Mouse (Mus musculus): ENCODE measurements around the gene Nid2. TPM values are rescaled to one million over a fixed set of nuclear protein-coding genes. Genes with fewer than 3 reads are reported as not detected.

Nid2 gene
- polyA plus RNA-seq, 1 experiment from 2014 or later = 8.4 TPM

DNA sequence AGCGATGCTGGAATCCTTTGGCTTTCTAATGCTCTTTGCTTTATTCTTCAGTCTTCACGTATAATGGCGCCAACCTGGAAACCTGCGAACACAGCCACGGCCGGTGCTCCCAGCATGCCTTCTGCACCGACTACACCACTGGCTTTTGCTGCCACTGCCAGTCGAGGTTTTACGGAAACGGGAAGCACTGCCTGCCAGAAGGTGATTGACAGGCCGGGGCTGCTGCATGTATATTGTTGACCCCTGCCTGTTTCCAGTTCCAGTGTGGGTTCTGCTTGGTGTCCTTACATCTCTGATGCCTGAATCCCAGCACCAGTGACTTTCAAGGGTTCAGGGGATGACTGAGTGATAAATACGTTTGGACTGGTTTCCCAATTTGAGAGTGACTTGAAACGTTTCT is 26.9 kb downstream of the Nid2 start:
- no peak for DNase-seq (ENCODE audit: low spot score)

DNA sequence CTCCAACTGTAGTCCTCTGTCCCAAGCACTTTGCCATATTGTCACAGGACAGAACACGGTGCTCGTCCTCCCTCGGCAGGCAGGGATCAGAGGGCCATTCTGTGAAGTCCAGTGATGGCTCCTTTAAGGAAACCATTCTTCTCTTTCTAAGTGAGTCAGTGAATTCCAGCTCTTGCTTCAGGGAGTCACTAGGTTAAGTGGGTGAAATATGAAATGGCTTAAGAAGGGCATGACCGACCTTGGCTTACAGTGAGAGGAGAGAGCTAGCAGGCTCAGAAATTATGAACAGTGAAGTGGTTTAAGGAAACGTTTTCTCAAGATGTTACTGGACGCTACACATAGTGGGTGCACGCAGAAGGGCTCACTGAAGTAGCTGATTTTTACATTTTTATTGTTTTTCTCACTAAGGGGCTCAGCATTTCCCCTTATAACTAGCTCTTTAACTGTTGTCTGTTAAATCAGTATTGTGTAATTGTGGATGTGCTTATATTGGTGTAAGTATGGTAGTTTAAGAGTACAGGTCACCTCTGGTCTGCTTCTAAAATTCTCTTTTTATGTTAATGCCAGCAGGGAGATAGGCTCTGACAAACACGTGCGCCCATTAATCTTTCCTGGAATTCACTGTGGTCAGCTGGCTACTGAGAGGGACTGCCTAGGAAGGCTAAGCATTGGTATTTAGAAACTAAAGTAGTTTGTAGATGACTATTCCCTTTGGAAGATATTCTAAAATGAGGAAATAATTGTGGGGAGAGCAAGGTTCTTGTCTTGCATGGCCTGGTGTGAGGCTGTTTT is 34.9 kb downstream of the Nid2 start:
- no peak for DNase-seq (ENCODE audit: low spot score)

DNA sequence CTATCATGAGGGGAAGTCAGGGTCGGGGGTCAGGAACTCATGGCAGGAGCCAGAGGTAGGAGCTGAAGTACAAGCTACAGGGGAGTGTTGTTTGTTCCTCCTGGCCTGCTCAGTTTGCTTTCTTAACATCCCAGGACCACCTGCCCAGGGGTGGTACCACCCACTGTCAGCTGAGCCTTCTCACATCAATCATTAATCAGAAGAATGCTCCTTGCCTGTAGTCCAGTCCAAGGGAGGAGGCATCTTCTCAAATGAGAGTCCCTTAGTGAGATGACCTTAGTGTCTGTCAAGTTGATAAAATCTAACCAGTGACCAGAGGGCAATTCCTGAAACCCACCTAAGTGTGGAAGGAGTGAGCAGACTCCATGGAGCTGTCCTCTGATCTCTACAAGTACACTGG is 37.4 kb downstream of the Nid2 start:
- DNase-seq (ENCODE audit: low spot score) = no peak

DNA sequence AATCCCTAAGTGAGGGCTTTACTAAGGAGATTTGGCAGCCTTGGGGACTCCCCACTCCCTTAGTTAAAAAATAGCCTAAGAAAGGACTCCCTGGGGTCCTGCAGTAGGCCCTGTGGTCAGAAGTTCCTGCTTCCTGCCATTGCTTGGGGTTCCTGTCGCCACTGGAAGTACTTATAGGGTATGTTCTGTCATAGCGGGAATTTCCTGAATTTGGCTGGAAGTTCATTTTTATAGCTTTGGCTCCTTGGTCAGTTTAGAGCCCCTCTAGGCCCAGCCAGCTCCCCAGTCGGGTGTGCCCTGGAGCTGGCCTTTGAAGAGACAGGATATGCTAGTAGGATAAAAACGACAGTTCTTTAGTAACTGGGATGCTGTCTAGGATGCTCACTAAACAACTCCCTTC is 43.8 kb downstream of the Nid2 start:
- no peak for DNase-seq (ENCODE audit: low spot score)

DNA sequence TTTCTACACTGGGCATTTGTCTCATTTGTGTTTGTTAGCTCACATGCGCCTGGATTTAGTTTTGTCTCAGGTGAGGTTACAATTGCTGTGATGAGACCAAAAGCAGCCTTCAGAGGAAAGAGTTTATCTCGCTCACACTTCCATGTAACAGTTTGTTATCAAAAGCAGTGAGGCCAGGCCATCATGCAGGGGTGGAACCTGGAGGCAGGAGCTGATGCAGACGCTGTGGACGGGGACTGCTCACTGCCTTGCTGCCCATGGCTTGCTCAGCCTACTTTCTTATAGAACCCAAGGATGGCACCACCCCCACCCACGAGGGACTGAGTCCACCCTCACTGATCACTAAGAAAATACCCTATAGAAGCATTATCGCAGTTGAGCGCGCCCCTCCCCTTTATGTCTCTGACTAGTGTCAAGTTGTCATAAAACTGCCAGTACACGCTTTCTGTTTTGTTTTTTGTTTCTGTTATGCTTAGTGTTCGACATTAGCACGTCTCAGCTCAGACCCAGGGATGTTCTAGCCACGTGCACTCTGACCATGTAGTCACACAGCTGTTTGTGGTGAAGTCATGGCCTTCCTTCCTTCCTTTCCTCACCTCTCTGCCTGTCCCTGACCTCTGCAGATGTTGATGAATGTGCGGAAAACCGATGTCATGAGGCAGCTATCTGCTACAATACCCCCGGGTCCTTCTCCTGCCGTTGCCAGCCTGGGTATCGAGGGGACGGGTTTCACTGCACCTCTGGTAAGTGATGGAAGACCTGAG is 45.7 kb downstream of the Nid2 start:
- DNase-seq (ENCODE audit: low spot score) = peak; percentile 9

DNA sequence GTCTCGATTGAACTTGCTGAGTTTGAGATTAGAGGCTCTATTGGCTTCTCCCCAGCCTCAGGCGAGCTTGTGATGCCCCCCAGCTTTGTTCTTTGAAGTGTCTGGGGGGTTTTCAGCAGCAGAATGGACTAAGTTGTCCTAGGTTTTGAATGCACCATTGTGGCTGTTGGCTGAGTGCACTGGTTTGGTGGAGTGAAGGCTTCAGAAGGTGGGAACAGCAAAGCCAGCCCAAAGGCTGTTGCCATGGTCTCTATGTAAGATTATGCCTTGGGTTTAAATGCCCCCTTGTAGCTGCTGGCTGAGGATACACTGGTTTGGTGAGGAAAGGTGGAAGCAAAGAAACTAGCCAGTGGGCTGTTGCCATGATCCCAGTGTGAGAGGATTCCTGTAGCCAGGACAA is 49.4 kb downstream of the Nid2 start:
- no peak for DNase-seq (ENCODE audit: low spot score)

DNA sequence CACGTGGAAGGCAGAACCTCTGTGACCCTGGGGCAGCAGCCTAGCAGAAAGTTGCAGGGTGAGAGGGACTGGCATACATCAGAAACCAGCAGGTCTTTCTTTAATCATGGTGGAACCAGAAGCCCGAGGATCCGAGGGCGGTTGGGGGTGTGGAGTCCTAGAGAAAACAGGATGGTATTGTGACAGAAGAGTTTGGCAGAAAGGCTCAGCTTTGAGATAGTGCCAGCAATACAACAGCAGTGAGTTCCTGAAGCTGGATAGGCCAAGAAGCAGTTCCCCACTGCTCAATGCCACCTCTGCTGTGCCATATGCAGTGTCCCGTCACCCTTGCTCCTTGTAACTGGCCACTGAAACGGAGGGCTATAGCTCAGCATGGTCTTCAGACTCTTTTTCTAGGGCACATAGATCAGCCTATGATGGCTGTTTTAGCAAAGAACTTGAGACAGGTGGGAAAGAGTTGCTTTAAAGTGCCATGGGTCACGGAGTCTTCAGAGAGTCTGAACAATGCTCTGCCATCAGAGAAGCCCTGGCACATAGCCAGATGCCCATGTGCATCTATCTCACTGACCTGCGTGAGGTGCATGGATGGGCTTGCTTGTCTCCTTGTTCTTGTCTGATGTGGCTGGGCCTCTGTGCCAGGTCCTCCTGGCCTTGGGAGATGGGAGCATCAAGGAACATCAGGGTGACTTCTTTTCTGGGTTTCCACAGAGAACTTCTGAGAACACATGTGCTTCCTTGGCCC is 50.6 kb downstream of the Nid2 start:
- DNase-seq (ENCODE audit: low spot score) = no peak

DNA sequence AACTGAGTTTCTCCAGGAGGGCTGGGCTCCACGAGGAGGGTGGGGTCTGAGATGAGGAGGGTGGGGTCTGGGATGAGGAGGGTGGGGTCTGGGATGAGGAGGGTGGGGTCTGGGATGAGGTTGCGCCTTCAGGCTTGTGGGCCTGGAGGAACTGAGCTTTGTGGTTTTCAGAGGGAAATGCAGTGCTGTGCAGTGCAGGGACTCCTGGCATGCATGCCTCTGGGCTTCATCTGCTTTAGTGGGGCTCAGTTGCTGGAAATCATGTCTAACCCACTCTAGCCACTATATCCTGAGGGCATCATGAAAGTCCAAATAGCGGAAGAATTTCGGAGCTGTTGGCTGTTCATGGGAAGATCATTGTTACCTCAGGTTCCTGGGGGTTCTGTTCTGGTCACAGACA is 52.2 kb downstream of the Nid2 start:
- DNase-seq (ENCODE audit: low spot score) = no peak

DNA sequence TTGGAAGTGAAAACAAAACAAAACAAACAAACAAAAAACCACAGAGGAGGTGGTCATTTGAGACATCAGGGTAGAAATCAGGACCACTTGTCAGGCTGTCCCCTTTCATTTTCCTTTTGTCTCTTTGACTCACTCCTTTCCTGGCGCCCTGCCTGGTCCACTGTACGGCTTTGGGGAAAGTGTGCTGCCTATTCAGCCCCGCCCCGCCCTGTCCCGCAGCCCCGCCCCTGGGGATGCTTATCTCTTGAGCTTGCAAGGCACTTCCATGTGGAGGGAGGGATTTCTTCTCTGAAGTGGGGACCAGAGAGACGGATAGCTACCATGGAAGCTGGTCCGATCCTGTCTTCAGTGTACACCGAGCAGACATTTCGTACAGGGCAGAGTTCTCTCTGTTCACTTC is 52.6 kb downstream of the Nid2 start:
- DNase-seq (ENCODE audit: low spot score) = no peak

DNA sequence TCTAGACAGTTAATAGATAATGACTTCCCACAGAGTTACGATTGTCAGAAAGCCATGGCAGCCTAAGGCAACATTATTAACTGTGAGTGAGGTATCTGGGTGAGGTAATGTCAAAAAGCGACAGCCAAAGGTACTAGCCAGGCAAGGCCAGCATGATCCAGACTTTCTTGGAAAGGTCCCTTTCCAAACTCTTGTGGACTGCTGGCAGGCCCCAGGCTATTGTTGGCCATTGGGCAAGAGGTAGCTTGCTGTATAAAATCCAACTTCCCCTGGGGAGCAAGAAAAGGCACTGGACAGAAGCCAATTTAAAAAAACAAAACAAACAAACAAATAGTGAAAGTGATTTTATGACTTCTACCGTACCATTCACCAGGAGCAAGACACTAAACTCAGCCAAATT is 56.3 kb downstream of the Nid2 start:
- no peak for DNase-seq (ENCODE audit: low spot score)

DNA sequence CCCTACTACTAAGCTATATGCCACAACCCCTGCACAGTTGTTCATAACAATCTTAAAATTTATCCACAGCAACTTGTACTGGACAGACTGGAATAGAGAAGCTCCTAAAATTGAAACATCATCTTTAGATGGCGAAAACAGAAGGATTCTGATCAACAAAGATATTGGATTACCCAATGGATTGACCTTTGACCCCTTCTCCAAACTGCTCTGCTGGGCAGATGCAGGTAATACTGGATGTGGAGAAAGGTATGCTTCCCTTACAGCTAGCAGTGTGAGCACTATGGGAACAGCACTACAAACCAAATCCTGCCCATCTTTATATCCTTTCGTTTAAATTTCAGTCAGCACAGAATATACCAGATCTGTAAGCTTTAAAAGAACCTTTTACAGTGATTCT is 56.8 kb downstream of the Nid2 start:
- no peak for DNase-seq (ENCODE audit: low spot score)

DNA sequence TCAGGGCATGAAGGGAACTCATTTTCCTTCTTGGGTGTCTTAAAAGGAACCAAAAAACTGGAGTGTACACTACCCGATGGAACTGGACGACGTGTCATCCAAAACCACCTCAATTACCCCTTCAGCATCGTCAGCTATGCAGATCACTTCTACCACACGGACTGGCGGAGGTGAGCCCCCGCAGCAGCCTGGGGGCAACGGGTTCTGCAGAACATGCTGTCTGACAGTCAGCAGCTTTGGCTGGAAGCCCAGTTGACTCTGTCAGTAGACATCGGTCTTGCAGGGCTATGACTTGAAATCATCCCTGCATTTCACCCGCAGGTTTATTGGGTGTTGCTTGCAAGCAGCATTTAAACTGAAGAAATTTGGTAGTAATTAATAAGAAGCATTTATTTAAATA is 58.9 kb downstream of the Nid2 start:
- DNase-seq (ENCODE audit: low spot score) = no peak

DNA sequence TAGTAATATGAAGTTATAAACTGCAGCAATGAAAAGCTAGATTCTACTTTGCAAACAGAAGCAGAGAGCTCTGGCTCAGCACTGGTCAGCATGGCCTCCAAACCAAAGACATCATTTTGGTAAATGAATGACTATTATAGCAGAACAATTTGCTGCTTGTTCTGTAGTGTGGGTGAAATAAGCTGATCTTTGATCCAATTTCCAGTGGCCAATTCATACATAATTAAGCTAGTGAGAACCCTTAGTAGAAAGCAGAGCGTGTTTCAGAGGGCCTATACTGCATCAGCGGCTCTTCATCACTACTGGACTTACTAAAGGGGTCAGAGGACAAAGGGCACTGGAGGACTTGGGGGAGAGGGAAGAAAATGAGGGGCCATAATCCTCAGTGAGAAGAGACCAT is 62.0 kb downstream of the Nid2 start:
- no peak for DNase-seq (ENCODE audit: low spot score)

DNA sequence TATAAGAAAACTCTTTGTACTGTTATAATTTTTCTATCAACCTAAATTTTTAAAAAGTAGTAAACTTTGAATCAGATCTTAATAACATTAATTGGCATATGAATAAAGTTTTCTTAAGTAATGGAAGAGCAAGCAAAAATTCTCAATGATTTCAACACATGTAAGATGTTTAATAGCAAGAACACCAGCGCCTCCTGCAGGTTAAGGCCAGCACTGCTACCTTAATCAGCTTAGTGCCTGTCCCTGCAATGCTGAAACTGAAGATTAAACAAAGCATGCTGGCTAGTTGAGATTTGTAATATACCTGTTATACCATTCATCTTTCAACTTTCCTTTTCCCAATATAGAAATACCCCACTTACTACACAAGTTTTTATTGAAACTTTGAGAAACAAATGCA is 66.9 kb downstream of the Nid2 start:
- DNase-seq (ENCODE audit: low spot score) = peak; percentile 77

DNA sequence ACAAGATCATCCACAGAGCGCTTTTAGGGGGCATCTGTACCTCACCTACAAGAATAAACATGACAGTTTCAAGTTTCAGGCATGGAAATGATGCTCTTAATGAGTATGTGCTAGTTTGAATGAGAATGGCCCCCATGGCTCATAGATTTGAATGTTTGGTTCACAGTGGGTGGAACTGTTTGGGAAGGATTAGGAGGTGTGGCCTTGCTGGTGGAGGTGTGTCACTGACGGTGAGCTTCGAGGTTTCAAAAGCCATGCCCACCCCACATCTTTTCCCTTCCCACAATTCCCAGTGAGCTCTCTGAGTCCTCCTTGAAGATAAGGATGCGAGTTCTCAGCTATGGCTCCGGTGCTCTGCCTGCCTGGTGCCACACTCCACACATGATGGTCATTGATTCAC is 70.6 kb downstream of the Nid2 start:
- DNase-seq (ENCODE audit: low spot score) = no peak

DNA sequence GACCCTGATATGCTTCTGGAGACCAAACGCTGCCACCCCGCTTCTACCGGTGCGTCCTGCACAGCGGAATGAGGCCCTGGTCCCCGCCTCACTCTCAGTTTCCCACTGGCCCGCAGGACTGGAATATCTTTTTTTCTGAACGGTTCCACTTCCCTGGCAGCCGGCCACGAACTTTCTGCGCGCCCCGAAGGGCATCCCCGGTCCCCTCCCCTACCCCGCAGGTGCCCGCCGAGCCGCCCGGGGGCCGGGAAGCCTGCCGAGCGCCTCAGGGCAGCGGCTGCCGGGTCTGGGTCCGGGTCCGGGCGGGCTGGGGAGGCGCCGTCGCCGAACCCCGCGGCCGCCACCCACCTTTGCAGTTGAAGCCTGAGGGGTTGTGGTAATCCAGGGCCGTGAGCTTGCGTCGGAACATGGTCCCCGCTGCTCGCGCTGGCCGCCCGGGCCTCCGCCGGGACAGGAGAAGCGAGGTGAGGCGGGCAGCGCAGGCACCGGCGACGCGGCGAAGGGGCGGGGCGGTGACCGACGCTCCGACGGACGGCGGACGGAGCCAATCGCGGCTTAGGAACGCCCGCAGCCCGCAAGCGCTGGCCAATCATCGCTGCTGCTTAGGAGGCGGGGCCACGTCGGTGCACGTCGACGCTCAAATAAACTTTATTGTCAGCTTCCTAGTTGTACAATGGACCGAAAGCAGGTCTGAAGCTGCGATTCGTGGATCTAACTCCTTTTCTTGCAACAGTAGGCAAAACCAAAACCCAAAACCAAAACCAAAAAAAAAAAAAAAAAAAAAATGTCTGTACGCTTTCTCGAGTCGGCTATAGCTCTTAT is 72.5 kb downstream of the Nid2 start, which contains the start of gene Rtraf:
Gene Rtraf (minus strand): TSS at position 504 of the 822 bp plus-strand sequence.
- DNase-seq (ENCODE audit: low spot score) = peak; percentile 96

DNA sequence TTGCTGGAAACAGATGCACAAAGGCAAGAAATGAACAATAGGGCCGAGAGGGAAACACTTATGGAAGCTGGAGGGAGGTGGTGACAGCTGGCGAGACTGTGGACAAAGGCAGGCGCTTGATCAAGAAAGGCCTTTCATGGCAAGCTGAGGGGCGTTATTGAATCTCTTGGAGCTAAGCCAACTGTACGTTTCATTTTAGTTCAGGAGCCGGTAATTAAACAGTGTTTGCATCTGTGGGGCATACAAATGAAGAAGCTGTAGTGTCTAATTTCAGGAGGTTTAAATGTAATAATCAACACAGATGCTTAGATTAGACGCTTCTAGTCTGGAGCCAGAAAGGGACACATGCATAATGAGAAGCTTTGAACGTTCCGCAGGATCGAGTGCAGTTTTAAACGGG is 74.4 kb downstream of the Nid2 start:
- no peak for DNase-seq (ENCODE audit: low spot score)

DNA sequence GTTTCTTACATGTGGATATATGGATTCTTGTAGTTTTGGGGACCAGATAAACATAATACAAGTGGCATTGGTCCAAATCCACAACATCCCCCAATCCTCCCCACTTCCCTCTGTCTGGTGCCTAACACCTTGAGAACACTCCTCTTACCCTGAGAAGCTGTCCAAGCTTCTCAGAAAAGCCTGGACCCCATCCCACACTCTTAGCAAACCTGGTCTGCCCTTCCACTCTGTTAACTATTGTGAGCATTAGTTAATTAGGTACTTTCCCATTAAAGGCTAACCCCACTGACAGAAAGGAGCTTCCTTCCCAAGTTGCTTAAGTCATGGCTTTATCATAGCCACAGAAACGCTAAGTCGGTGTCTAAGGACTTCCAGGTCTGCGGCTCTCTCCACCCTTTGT is 85.2 kb downstream of the Nid2 start:
- no peak for DNase-seq (ENCODE audit: low spot score)

DNA sequence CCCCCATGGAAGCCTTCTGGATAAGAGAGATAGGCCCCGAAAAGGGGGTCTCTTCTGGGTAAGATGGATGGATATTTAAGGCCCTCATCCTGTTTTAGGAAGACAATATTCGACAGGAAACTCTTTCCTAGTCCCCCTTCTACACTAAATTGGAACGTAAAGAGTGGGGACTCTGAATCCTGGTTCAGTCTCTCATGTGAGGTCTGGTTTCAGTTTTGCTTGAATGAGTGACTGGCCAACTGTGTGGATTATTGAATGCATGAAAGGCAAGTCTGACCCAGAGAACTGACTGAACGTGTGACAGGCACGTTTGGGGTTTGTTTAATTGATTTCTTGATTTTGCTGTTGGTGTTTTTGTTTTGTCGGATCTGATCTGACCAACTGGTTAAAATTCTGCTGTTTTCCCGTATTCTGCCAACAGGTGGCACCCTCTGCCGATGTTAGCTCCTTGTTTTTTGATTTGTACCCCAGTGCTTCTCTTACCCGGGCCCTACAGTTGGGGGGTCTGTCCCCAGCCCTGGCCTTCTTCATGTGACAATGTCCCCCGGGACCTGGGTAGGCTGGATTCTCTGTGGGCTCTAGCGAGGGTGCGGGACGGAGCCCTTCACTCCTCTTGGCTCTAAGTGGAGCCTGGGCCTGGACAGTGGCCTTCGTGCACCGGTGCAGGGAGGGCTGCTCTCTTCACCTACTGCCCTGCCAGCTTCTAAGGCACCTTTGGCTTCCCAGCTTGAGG is 88.7 kb downstream of the Nid2 start:
- peak; percentile 77 for DNase-seq (ENCODE audit: low spot score)

DNA sequence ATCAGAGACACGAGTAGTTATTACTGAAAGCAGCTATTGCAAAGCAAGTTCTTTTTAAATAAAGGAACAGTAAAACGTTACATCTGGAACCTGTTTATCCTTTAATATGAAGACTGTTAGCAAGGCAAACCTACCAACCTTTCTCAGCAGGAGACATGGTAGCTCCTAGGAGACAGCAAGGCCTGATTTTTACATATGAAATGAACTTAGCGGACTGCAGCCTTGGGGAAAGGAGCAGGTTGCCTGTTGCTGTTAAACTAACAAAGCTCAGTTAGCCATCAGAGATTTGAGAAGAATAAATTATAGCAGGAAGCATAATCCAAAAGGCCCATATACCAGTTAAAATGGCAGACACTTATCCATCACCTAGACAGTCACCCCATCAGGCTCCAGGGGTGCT is 102.4 kb downstream of the Nid2 start:
- DNase-seq (ENCODE audit: low spot score) = no peak

DNA sequence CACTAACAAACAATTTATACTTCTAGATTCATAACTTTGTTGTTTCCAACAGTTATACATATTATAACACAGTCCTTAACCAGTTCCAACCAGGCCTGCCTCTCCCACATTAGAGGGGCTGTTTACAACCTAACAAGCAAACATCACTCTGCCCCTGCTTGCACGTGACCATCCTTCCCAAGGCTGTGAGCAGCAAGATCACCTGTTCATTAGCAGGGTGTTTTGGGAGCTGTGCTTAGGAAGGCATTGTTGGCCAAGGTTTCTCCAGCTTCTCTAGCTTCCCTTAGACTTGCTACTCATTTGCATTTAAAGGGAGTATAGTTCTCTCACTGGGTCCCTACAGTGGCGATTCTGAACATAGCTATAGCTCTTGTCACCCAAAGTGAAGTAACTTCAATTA is 107.2 kb downstream of the Nid2 start:
- DNase-seq (ENCODE audit: low spot score) = no peak
